Mouse (Mus musculus) G1E (cell line): ENCODE data around the gene 1810049J17Rik.

ENCODE experiments used
- CTCF ChIP-seq: IDR thresholded peaks from 2 replicates; pipeline ENCODE4 v1.5.1; 2012; ENCODE audit warnings: low read depth, low read length, inconsistent platforms, mixed read lengths
- POLR2AphosphoS5 ChIP-seq: IDR thresholded peaks from 2 replicates; pipeline ENCODE4 v1.6.1; 2012; ENCODE audit warnings: low read depth, low read length, inconsistent platforms; ENCODE audit not compliant: insufficient replicate concordance
- TAL1 ChIP-seq: conservative IDR thresholded peaks from 2 replicates; pipeline ENCODE4 v1.6.1; 2012; ENCODE audit warnings: low read depth, low read length, inconsistent platforms, mixed read lengths

DNA sequence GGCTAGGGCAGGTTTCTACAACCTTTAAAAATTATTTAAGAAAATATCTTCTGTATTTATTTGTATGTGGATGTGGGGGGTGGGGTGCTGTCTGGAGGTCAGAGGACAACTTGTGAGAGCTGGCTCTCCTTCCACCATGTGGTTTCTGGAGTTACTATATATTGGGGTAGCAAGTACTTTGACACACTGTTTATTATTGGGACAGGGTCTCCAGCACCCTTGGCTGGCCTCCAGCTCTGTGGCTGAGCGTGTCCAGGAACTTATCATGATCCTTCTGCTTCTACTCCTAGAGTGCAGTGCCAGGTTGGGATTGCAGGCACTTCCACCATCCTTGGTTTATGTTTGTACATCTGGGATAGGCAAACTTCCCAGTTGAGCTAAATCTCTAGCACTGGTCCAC lies 9.6 kb upstream of the 1810049J17Rik start:
- TF ChIP-seq TAL1 (no peak), CTCF (no peak), POLR2AphosphoS5 (no peak)
